Mouse (Mus musculus): Measurements from ENCODE around the gene 2410137M14Rik. TPM values are rescaled to one million over a fixed set of nuclear protein-coding genes. Genes with fewer than 3 reads are reported as not detected.

2410137M14Rik gene
- polyA plus RNA-seq (2011; ENCODE audit: insufficient read depth, insufficient read length, low read depth, missing spikeins), result 2.9 and 4.7 TPM in 2 replicates

GRCm38 (mm10) chr17:36981221-36981813 is at the start of gene 2410137M14Rik:
Gene 2410137M14Rik, minus strand, starts transcription at chr17:36981237.
- H3K27me3 ChIP-seq (ENCODE audit: control insufficient read depth, insufficient read depth, low read length, poor library complexity, severe bottlenecking), result no peaks in the 10 kb centered on the region
- H3K9ac ChIP-seq (ENCODE audit: low read depth, poor library complexity, severe bottlenecking), result peak within 1 kb of the TSS; percentile 68
- peak within 1 kb of the TSS; percentile 99 for H3K27ac ChIP-seq (ENCODE audit: insufficient read depth, low read length)
- H3K4me3 ChIP-seq (ENCODE audit: low read depth, low read length), result peak within 1 kb of the TSS; percentile 48
- TF ChIP-seq EP300 (IDR thresholded peaks at IDR 0.05; ENCODE audit: insufficient read depth, low read depth, low read length) (no peak), CTCF (IDR thresholded peaks at IDR 0.05; ENCODE audit: low read depth, low read length) (no peak), POLR2A (IDR thresholded peaks at IDR 0.05; ENCODE audit: insufficient read depth, low read length) (no peak)
- peaks cover 11% of the 10 kb centered on the region for H3K4me1 ChIP-seq (ENCODE audit: control insufficient read depth, insufficient read depth, low read length)
- no peaks in the 10 kb centered on the region for H3K9me3 ChIP-seq (replicated peaks; ENCODE audit: control insufficient read depth, insufficient read depth, low read length, poor library complexity, severe bottlenecking)
- no peaks in the 10 kb centered on the region; the same call in 1 of the 2 replicates for H3K36me3 ChIP-seq (ENCODE audit: control insufficient read depth, insufficient read depth, low read length, poor library complexity, severe bottlenecking)

GRCm38 (mm10) chr17:37029162-37029561 is 48.1 kb upstream of the 2410137M14Rik start:
- no peaks in the 10 kb centered on the region for H3K27me3 ChIP-seq (ENCODE audit: control insufficient read depth, insufficient read depth, low read length, poor library complexity, severe bottlenecking)
- peak overlapping the region; percentile 100 for H3K27ac ChIP-seq (ENCODE audit: insufficient read depth, low read length)
- H3K9ac ChIP-seq (ENCODE audit: low read depth, poor library complexity, severe bottlenecking), result peak overlapping the region; percentile 82
- H3K4me3 ChIP-seq (ENCODE audit: low read depth, low read length), result no peak overlapping the region
- H3K4me1 ChIP-seq (ENCODE audit: control insufficient read depth, insufficient read depth, low read length), result peaks cover 7% of the 10 kb centered on the region
- TF ChIP-seq POLR2A (IDR thresholded peaks at IDR 0.05; ENCODE audit: insufficient read depth, low read length) (no peak), CTCF (IDR thresholded peaks at IDR 0.05; ENCODE audit: low read depth, low read length) (no peak), EP300 (IDR thresholded peaks at IDR 0.05; ENCODE audit: insufficient read depth, low read depth, low read length) (no peak)
- H3K36me3 ChIP-seq (ENCODE audit: control insufficient read depth, insufficient read depth, low read length, poor library complexity, severe bottlenecking), result no peaks in the 10 kb centered on the region
- no peaks in the 10 kb centered on the region for H3K9me3 ChIP-seq (replicated peaks; ENCODE audit: control insufficient read depth, insufficient read depth, low read length, poor library complexity, severe bottlenecking)

GRCm38 (mm10) chr17:37028683-37029120 is 47.7 kb upstream of the 2410137M14Rik start:
- peak overlapping the region; percentile 100 for H3K27ac ChIP-seq (ENCODE audit: insufficient read depth, low read length)
- peak overlapping the region; percentile 65 for H3K4me3 ChIP-seq (ENCODE audit: low read depth, low read length)
- peak; percentile 18 for TF ChIP-seq POLR2A (IDR thresholded peaks at IDR 0.05; ENCODE audit: insufficient read depth, low read length)
- no peak for TF ChIP-seq CTCF (IDR thresholded peaks at IDR 0.05; ENCODE audit: low read depth, low read length)
- peak; percentile 74 for TF ChIP-seq EP300 (IDR thresholded peaks at IDR 0.05; ENCODE audit: insufficient read depth, low read depth, low read length)
- no peaks in the 10 kb centered on the region for H3K36me3 ChIP-seq (ENCODE audit: control insufficient read depth, insufficient read depth, low read length, poor library complexity, severe bottlenecking)
- H3K9me3 ChIP-seq (replicated peaks; ENCODE audit: control insufficient read depth, insufficient read depth, low read length, poor library complexity, severe bottlenecking), result no peaks in the 10 kb centered on the region
- peak overlapping the region; percentile 82; the same call in 1 of the 2 replicates for H3K9ac ChIP-seq (ENCODE audit: low read depth, poor library complexity, severe bottlenecking)
- H3K4me1 ChIP-seq (ENCODE audit: control insufficient read depth, insufficient read depth, low read length), result peaks cover 7% of the 10 kb centered on the region
- H3K27me3 ChIP-seq (ENCODE audit: control insufficient read depth, insufficient read depth, low read length, poor library complexity, severe bottlenecking), result no peaks in the 10 kb centered on the region

GRCm38 (mm10) chr17:37028212-37028611 is 47.2 kb upstream of the 2410137M14Rik start:
- no peaks in the 10 kb centered on the region for H3K9me3 ChIP-seq (replicated peaks; ENCODE audit: control insufficient read depth, insufficient read depth, low read length, poor library complexity, severe bottlenecking)

GRCm38 (mm10) chr17:37027486-37027885 is 46.4 kb upstream of the 2410137M14Rik start:
- H3K27me3 ChIP-seq (ENCODE audit: control insufficient read depth, insufficient read depth, low read length, poor library complexity, severe bottlenecking), result no peaks in the 10 kb centered on the region
- no peak overlapping the region for H3K4me3 ChIP-seq (ENCODE audit: low read depth, low read length)
- peaks cover 10% of the 10 kb centered on the region for H3K4me1 ChIP-seq (ENCODE audit: control insufficient read depth, insufficient read depth, low read length)
- no peaks in the 10 kb centered on the region for H3K36me3 ChIP-seq (ENCODE audit: control insufficient read depth, insufficient read depth, low read length, poor library complexity, severe bottlenecking)
- TF ChIP-seq CTCF (IDR thresholded peaks at IDR 0.05; ENCODE audit: low read depth, low read length) (no peak), EP300 (IDR thresholded peaks at IDR 0.05; ENCODE audit: insufficient read depth, low read depth, low read length) (peak; percentile 66; the same call in 1 of the 2 replicates)
- peak overlapping the region; percentile 32; the same call in 1 of the 2 replicates for H3K9ac ChIP-seq (ENCODE audit: low read depth, poor library complexity, severe bottlenecking)
- H3K27ac ChIP-seq (ENCODE audit: insufficient read depth, low read length), result peak overlapping the region; percentile 100
- no peaks in the 10 kb centered on the region for H3K9me3 ChIP-seq (replicated peaks; ENCODE audit: control insufficient read depth, insufficient read depth, low read length, poor library complexity, severe bottlenecking)

More at GRCm38 (mm10) chr17:37028212-37028611, 47.2 kb upstream of the 2410137M14Rik start:
- no peaks in the 10 kb centered on the region for H3K36me3 ChIP-seq (ENCODE audit: control insufficient read depth, insufficient read depth, low read length, poor library complexity, severe bottlenecking)
- no peaks in the 10 kb centered on the region for H3K27me3 ChIP-seq (ENCODE audit: control insufficient read depth, insufficient read depth, low read length, poor library complexity, severe bottlenecking)
- H3K27ac ChIP-seq (ENCODE audit: insufficient read depth, low read length), result peak overlapping the region; percentile 100
- H3K4me1 ChIP-seq (ENCODE audit: control insufficient read depth, insufficient read depth, low read length), result peaks cover 6% of the 10 kb centered on the region
- H3K9ac ChIP-seq (ENCODE audit: low read depth, poor library complexity, severe bottlenecking), result peak overlapping the region; percentile 82
- peak overlapping the region; percentile 69 for H3K4me3 ChIP-seq (ENCODE audit: low read depth, low read length)
- no peak for TF ChIP-seq EP300 (IDR thresholded peaks at IDR 0.05; ENCODE audit: insufficient read depth, low read depth, low read length)
- TF ChIP-seq POLR2A (IDR thresholded peaks at IDR 0.05; ENCODE audit: insufficient read depth, low read length), result no peak
- no peak for TF ChIP-seq CTCF (IDR thresholded peaks at IDR 0.05; ENCODE audit: low read depth, low read length)

- H3K9me3 ChIP-seq (replicated peaks; ENCODE audit: control insufficient read depth, insufficient read depth, low read length, poor library complexity, severe bottlenecking), result no peaks in the 10 kb centered on the region
- peak overlapping the region; percentile 100 for H3K27ac ChIP-seq (ENCODE audit: insufficient read depth, low read length)
- TF ChIP-seq CTCF (IDR thresholded peaks at IDR 0.05; ENCODE audit: low read depth, low read length) (no peak), EP300 (IDR thresholded peaks at IDR 0.05; ENCODE audit: insufficient read depth, low read depth, low read length) (peak; percentile 96)
- H3K27me3 ChIP-seq (ENCODE audit: control insufficient read depth, insufficient read depth, low read length, poor library complexity, severe bottlenecking), result no peaks in the 10 kb centered on the region
- no peak overlapping the region for H3K9ac ChIP-seq (ENCODE audit: low read depth, poor library complexity, severe bottlenecking)
- peaks cover 11% of the 10 kb centered on the region for H3K4me1 ChIP-seq (ENCODE audit: control insufficient read depth, insufficient read depth, low read length)
- no peak overlapping the region for H3K4me3 ChIP-seq (ENCODE audit: low read depth, low read length)
- H3K36me3 ChIP-seq (ENCODE audit: control insufficient read depth, insufficient read depth, low read length, poor library complexity, severe bottlenecking), result no peaks in the 10 kb centered on the region
Measured at GRCm38 (mm10) chr17:37026425-37026824, 45.4 kb upstream of the 2410137M14Rik start.

All from ES-Bruce4 (cell line).